Mouse (Mus musculus): ENCODE measurements around the gene Faap100.
"Not testable (repeated sequence)": the region's sequence is repeated elsewhere in the genome, so short reads cannot be mapped to it uniquely, and the experiment has no call there.

The Faap100 gene

GRCm38 (mm10) chr11:120376302-120377160, 2.0 kb downstream of the Faap100 start:
- no peak for DNase-seq (ENCODE audit: low spot score)

GRCm38 (mm10) chr11:120375324-120375723, 3.2 kb downstream of the Faap100 start:
- no peak for DNase-seq (ENCODE audit: low spot score)

- peak; percentile 68 for DNase-seq (ENCODE audit: low spot score)
Measured at GRCm38 (mm10) chr11:120373820-120374586, 4.6 kb downstream of the Faap100 start.

- no peak for DNase-seq (ENCODE audit: low spot score)
Measured at GRCm38 (mm10) chr11:120373025-120373424, 5.5 kb downstream of the Faap100 start.

- peak; percentile 71 for DNase-seq (ENCODE audit: low spot score)
Measured at GRCm38 (mm10) chr11:120369656-120370055, 8.9 kb downstream of the Faap100 start.

GRCm38 (mm10) chr11:120366443-120367027, 12.0 kb downstream of the Faap100 start:
- DNase-seq (ENCODE audit: low spot score): no peak

GRCm38 (mm10) chr11:120362891-120363290, 15.7 kb downstream of the Faap100 start:
- DNase-seq (ENCODE audit: low spot score): no peak

- no peak for DNase-seq (ENCODE audit: low spot score)
Measured at GRCm38 (mm10) chr11:120361295-120361694, 17.3 kb downstream of the Faap100 start, which contains the start of gene Fscn2. TSS of gene Fscn2 (plus strand) at chr11:120361534.

- DNase-seq (ENCODE audit: low spot score): no peak
Measured at GRCm38 (mm10) chr11:120360755-120361154, 17.8 kb downstream of the Faap100 start.

GRCm38 (mm10) chr11:120360062-120360461, 18.5 kb downstream of the Faap100 start:
- no peak for DNase-seq (ENCODE audit: low spot score)

- no peak for DNase-seq (ENCODE audit: low spot score)
Measured at GRCm38 (mm10) chr11:120359391-120359790, 19.2 kb downstream of the Faap100 start.

- peak; percentile 76 for DNase-seq (ENCODE audit: low spot score)
Measured at GRCm38 (mm10) chr11:120357791-120358401, 20.7 kb downstream of the Faap100 start.

GRCm38 (mm10) chr11:120356900-120357299, 21.7 kb downstream of the Faap100 start:
- no peak for DNase-seq (ENCODE audit: low spot score)

- DNase-seq (ENCODE audit: low spot score): peak; percentile 7
Measured at GRCm38 (mm10) chr11:120356319-120356840, 22.2 kb downstream of the Faap100 start.

- DNase-seq (ENCODE audit: low spot score): peak; percentile 4
Measured at GRCm38 (mm10) chr11:120355277-120356039, 23.1 kb downstream of the Faap100 start.

- DNase-seq (ENCODE audit: low spot score): peak; percentile 3
Measured at GRCm38 (mm10) chr11:120354304-120355276, 24.0 kb downstream of the Faap100 start.

- peak; percentile 88 for DNase-seq (ENCODE audit: low spot score)
Measured at GRCm38 (mm10) chr11:120353500-120354303, 24.9 kb downstream of the Faap100 start.

GRCm38 (mm10) chr11:120352571-120353290, 25.8 kb downstream of the Faap100 start:
- DNase-seq (ENCODE audit: low spot score): no peak

- not testable (repeated sequence) for DNase-seq (ENCODE audit: low spot score)
Measured at GRCm38 (mm10) chr11:120352093-120352350, 26.5 kb downstream of the Faap100 start.
